Mouse (Mus musculus) intestine, embryonic 14.5 days (tissue): ENCODE data around the gene Slc12a4. TPM values are rescaled to one million over a fixed set of nuclear protein-coding genes. Genes with fewer than 3 reads are reported as not detected.
"Not testable (repeated sequence)": the region's sequence is repeated elsewhere in the genome, so short reads cannot be mapped to it uniquely, and the experiment has no call there.

Experiments used
- ATAC-seq: fragments of 200-750 bp; cut with Nextera tagmentation; replicated peaks from 2 replicates; pipeline ENCODE4 v1.8.0; 2017; ENCODE audit warnings: low read depth, moderate number of reproducible peaks, moderate TSS enrichment, moderate library complexity; ENCODE audit not compliant: low FRiP score, low TSS enrichment
- DNase-seq: peaks from one replicate; pipeline ENCODE4 v3.0.0-alpha.2; 2018; ENCODE audit warnings: low spot score
- H3K27ac ChIP-seq: fragments of 300-500 bp; sonication (generic); 2 replicates; pipeline ENCODE4 v1.5.1; 2014; ENCODE audit warnings: low read depth, mild to moderate bottlenecking, control low read depth
- H3K27me3 ChIP-seq: fragments of 300-500 bp; sonication (generic); replicated peaks from 2 replicates; pipeline ENCODE4 v1.6.1; 2014; ENCODE audit warnings: low read length, control low read depth; ENCODE audit not compliant: control insufficient read depth, insufficient read depth
- H3K36me3 ChIP-seq: fragments of 300-500 bp; sonication (generic); 2 replicates; pipeline ENCODE4 v1.6.1; 2014; ENCODE audit warnings: low read length, control low read depth; ENCODE audit not compliant: control insufficient read depth, insufficient read depth
- H3K4me1 ChIP-seq: fragments of 300-500 bp; sonication (generic); replicated peaks from 2 replicates; pipeline ENCODE4 v1.6.1; 2014; ENCODE audit warnings: low read length, control low read depth, mixed read lengths; ENCODE audit not compliant: control insufficient read depth, insufficient read depth
- H3K4me2 ChIP-seq: fragments of 300-500 bp; sonication (generic); 2 replicates; pipeline ENCODE4 v1.6.1; 2014; ENCODE audit warnings: low read length
- H3K4me3 ChIP-seq: fragments of 300-500 bp; sonication (generic); 2 replicates; pipeline ENCODE4 v1.5.1; 2014; ENCODE audit warnings: low read depth, low read length, control low read depth, mixed read lengths
- H3K9ac ChIP-seq: fragments of 300-500 bp; sonication (generic); 2 replicates; pipeline ENCODE4 v1.6.1; 2014; ENCODE audit warnings: mild to moderate bottlenecking, low read length
- H3K9me3 ChIP-seq: fragments of 300-500 bp; sonication (generic); 2 replicates; pipeline ENCODE4 v1.6.1; 2016; ENCODE audit warnings: low read length, control low read depth; ENCODE audit not compliant: control insufficient read depth
- WGBS: fragments of 180-500 bp; shearing (Covaris S2); extraction: QIAGEN DNeasy Blood & Tissue Kit; methylation state at CpG from one replicate; pipeline ENCODE4 v1.1.7; 2014; 5-methylcytosine and 5-hydroxymethylcytosine counted together
- polyA plus RNA-seq: library from polyadenylated mRNA; unstranded; fragments of >200 nt; fragmentation: Nextera tagmentation; extraction: Ambion mirVana; gene quantifications from 2 replicates; pipeline ENCODE4 v1.2.1, GENCODE M21; 2014

Gene Slc12a4
- polyA plus RNA-seq, 1 experiment from 2014 or later: 27.8 TPM

DNA sequence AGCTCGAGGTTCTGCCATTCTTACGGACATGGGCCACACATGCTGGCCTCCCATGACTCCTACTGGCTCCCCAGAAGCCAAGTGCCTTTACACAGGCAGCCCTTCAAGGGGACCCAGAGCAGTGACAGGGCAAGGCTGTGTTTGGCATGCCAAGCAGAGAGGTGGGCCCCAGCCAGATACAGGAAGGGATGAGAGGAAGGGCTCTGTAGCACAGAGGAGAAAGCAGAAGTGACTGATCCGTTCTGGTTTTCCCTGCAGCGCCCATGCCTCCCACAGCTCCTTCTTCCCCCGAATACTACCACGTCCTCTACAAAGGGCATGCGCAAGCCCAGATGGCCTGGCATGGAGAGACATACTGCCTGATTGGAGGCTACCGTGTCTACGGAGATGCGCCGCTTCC is 17.5 kb upstream of the Slc12a4 start:
- H3K4me2 ChIP-seq, ATAC-seq, H3K9me3 ChIP-seq, H3K27me3 ChIP-seq, H3K4me1 ChIP-seq, DNase-seq, H3K27ac ChIP-seq, H3K36me3 ChIP-seq, H3K9ac ChIP-seq, H3K4me3 ChIP-seq: not testable (repeated sequence)
- WGBS: 80% methylated on average over 11 of the region's 11 CpGs

DNA sequence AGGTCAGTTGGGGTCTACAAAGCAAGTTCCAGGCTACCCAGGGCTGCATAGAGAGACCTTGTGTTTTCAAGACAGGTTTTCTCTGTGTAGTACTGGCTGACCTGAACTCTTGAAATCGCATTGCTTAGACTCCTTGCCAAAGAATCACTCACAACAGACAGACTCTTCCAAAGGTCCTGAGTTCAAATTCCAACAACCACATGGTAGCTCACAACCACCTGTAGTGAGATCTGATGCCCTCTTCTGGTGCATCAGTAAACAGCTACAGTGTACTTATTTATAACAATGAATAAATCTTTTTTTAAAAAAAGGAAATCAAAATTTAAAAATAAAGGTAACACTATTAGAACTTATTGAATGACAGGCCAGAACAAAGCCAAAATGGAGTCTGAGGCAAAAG is 15.2 kb upstream of the Slc12a4 start:
- no peaks in the 10 kb centered on the region for H3K36me3 ChIP-seq
- H3K9me3 ChIP-seq: no peaks in the 10 kb centered on the region
- DNase-seq (no peak), ATAC-seq (no peak)
- no peak overlapping the region for H3K9ac ChIP-seq
- no peak overlapping the region for H3K4me2 ChIP-seq
- H3K27ac ChIP-seq: no peak overlapping the region
- no peak overlapping the region for H3K4me3 ChIP-seq
- 0 out of 2 replicates have a peak, but pooled peaks cover under 1% of the 10 kb centered on the region for H3K4me1 ChIP-seq
- WGBS: 85% methylated on average over 1 of the region's 1 CpGs
- no peaks in the 10 kb centered on the region for H3K27me3 ChIP-seq

DNA sequence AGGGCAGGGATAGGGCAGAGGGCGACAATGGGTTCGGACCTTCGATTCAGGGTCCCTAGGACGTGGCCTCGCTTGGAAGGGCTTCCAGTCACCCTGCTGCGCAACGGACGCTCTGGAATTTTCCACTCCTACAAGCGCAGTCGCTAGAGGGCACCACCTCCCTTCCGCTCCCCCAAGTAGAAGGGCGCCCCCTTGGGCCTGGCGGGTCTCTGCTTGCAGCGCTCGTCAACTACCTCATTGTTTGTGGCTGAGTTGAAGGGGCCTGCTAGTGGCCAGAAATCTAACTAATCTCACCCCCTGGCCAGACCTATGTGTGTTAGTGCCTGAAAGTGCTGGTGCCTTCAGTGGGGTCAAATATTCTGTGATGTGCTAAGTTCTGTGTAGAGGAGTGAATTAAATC is 13.4 kb upstream of the Slc12a4 start, which contains the start of gene Dpep3:
Gene Dpep3 (minus strand): TSS at position 105 of the 400 bp plus-strand sequence.
- H3K9ac ChIP-seq: no peak within 1 kb of the TSS
- H3K27me3 ChIP-seq: no peaks in the 10 kb centered on the region
- H3K4me1 ChIP-seq: no peaks in the 10 kb centered on the region
- DNase-seq: no peak
- H3K27ac ChIP-seq: no peak within 1 kb of the TSS
- no peak within 1 kb of the TSS for H3K4me3 ChIP-seq
- H3K4me2 ChIP-seq: no peak within 1 kb of the TSS
- no peaks in the 10 kb centered on the region for H3K9me3 ChIP-seq
- WGBS: 91% methylated on average over 15 of the region's 15 CpGs
- ATAC-seq: no peak
- no peaks in the 10 kb centered on the region for H3K36me3 ChIP-seq

DNA sequence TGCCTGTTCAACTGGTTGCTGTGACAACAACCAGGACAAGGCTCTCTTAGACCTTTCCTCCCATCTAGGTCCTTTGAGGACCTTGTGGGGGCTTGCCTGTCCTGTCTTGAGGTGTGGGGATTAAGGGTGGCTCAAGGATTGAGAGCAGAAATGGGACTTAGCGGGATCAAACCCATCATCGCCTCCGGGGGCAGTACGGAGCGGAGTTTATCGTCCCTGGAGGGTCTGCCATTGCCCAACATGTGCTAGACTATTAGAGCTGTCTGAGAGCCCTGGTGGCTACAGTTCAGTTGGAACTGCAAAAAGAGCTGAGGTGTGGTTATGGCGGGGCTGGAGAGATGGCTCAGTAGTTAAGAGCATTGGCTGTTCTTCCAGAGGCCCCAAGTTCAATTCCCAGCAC is 9.5 kb upstream of the Slc12a4 start:
- no peak overlapping the region for H3K4me3 ChIP-seq
- no peak for DNase-seq
- no peak overlapping the region for H3K9ac ChIP-seq
- H3K9me3 ChIP-seq: no peaks in the 10 kb centered on the region
- WGBS: 76% methylated on average over 7 of the region's 7 CpGs
- no peak overlapping the region for H3K4me2 ChIP-seq
- H3K4me1 ChIP-seq: no peaks in the 10 kb centered on the region
- no peak overlapping the region for H3K27ac ChIP-seq
- H3K36me3 ChIP-seq: no peaks in the 10 kb centered on the region
- no peak for ATAC-seq
- no peaks in the 10 kb centered on the region for H3K27me3 ChIP-seq

DNA sequence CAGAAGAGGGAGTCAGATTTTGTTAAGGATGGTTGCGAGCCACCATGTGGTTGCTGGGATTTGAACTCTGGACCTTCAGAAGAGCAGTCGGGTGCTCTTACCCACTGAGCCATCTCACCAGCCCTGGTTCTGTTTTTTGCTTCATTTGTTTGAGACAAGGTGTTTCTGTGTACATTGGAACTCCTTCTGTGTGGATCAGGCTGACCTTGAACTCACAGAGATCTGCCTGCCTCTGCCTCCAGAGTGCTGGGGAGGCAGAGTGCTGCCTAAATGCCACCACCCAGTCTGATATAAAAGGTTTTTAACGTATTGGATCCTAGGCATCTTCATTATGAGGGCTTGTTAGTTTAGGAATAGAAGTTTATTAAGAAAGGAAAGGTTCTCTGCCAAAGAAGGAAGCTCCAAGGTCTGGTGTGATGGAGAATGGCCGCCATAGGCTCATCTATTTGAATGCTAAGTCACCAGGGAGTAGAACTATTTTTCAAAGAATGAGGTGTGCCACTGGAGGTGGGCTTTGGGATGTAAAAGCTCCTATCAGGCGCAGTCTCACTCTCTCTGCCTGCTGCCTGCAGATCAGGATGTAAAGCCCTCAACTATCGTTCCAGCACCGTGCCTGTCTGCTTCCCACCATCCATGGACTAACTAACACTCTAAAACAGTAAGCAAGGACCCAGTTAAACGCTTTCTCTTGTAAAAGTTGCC is 5.3 kb upstream of the Slc12a4 start:
- Histone ChIP-seq H3K4me2 (no peak overlapping the region), H3K4me1 (peaks cover 9% of the 10 kb centered on the region), H3K27me3 (no peaks in the 10 kb centered on the region), H3K9me3 (no peaks in the 10 kb centered on the region), H3K9ac (no peak overlapping the region), H3K27ac (no peak overlapping the region), H3K36me3 (no peaks in the 10 kb centered on the region), H3K4me3 (no peak overlapping the region)
- WGBS: 78% methylated on average over 8 of the region's 8 CpGs
- DNase-seq: no peak
- no peak for ATAC-seq

DNA sequence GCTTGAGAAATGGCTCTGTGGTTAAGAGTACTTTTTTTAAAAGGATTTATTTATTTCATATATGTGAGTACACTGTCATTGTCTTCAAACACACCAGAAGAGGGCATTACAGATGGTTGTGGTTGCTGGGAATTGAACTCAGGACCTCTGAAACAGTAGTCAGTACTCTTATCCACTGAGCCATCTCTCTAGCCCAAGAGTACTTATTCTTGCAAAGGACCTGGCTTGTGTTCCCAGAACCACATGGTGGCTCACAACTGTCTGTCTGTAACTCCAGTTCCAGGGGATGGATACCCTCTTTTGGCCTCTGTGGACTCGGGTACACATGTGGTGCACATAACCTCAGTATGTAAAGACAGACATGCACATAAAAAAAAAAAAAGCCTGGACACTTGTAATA is 3.5 kb upstream of the Slc12a4 start:
- ATAC-seq (no peak), DNase-seq (no peak)
- H3K27ac ChIP-seq: no peak overlapping the region
- H3K4me2 ChIP-seq: no peak overlapping the region
- no peaks in the 10 kb centered on the region for H3K36me3 ChIP-seq
- H3K4me1 ChIP-seq: peaks cover 12% of the 10 kb centered on the region
- H3K9ac ChIP-seq: no peak overlapping the region
- H3K9me3 ChIP-seq: no peaks in the 10 kb centered on the region
- no peaks in the 10 kb centered on the region for H3K27me3 ChIP-seq
- WGBS: 72% methylated on average over 1 of the region's 1 CpGs
- H3K4me3 ChIP-seq: no peak overlapping the region

DNA sequence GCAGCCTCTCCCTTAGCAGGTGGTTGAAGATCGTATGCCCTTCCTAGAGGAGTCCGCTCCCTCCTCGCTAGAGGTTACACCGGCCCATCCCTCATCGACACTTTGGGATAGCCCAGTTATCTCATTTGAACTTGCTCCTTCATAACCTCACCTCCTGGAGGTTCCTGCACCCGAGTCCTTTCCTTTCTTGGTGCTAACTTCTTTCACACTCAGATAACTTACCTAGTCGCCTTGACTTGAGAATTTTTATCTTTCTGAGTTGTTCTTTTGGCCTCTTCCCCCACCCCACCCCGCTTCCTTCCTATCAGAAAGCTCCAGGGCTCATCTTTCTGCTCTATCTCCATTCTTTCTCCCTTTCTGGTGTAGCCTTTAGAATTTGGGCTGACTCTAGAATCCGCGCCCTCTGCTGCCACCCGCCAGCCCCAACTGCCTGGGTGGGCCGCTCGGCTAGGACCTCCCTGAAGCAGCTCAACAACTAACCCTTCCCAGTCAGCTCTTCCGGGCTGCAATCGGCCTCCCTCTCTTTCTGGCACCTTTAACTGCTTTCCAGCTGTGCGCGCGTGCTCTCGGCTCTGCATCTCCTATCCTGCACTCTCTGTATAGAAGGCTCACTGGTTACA is 905 bp upstream of the Slc12a4 start:
- Histone ChIP-seq H3K27me3 (no peaks in the 10 kb centered on the region), H3K27ac (peak overlapping the region; percentile 51), H3K9me3 (no peaks in the 10 kb centered on the region), H3K4me2 (peak overlapping the region; percentile 66), H3K4me3 (peak overlapping the region; percentile 78), H3K4me1 (peaks cover 18% of the 10 kb centered on the region), H3K9ac (peak overlapping the region; percentile 8; the same call in 1 of the 2 replicates), H3K36me3 (no peaks in the 10 kb centered on the region)
- 10% methylated on average over 19 of the region's 19 CpGs for WGBS
- DNase-seq (peak; percentile 72), ATAC-seq (no peak)

DNA sequence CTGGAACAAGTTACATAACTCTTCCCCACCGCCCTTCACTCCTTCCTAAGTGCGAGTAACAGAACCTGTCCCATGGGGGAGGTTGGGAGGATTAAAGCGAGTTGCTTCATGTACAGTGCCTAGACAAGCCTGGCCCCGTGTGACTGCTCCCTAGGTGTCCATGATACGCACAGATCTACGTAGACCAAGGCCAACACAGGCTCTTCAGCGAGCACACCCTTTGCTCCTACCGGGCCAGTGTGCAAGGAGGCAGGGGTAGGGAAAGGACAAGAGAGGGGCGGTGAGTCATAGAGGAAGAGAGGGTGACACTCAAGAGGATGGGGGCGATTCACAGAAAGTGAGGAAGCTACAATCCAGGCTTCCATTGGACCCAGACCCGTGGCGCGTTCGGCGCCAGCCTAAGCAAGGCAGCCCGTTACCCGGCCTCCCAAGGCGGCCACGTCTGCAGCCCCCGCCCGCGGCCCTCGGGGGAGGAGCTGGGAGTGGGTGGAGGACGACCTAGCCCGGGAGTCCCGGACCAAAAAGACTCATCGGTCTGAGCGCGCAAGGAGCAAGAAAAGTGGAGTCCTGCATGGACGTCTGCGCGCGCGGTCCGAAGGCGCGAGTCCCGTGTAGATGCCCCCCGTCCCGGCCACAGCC is 512 bp downstream of the Slc12a4 start:
- peak; percentile 83 for DNase-seq
- H3K4me3 ChIP-seq: peak overlapping the region; percentile 78
- 1% methylated on average over 34 of the region's 40 CpGs for whole genome bisulfite sequencing

More for the DNA sequence above, 512 bp downstream of the Slc12a4 start:
- peak overlapping the region; percentile 92 for H3K27ac ChIP-seq
- H3K27me3 ChIP-seq: no peaks in the 10 kb centered on the region
- peaks cover 3% of the 10 kb centered on the region; the same call in 1 of the 2 replicates for H3K36me3 ChIP-seq
- peak overlapping the region; percentile 91 for H3K9ac ChIP-seq
- H3K4me2 ChIP-seq: peak overlapping the region; percentile 66
- H3K4me1 ChIP-seq: peaks cover 18% of the 10 kb centered on the region
- peak; percentile 74 for ATAC-seq
- H3K9me3 ChIP-seq: no peaks in the 10 kb centered on the region
